Mouse (Mus musculus) MEL (cell line): ENCODE measurements at regions not wholly inside any gene's neighbourhood (a gene's known extent, or its start where the extent isn't known, plus 50 kb on each side); places are given as distances from the start of the nearest gene placed in this dataset.

ENCODE experiments used
- DNase-seq: peaks from one replicate; pipeline ENCODE4 v3.0.0; 2011; ENCODE audit warnings: low read depth, low spot score
- H3K27ac ChIP-seq: 2 replicates; pipeline ENCODE4 v1.5.1; 2012; ENCODE audit warnings: low read depth, mild to moderate bottlenecking, control low read depth, low read length, moderate library complexity; ENCODE audit not compliant: control insufficient read depth
- H3K27me3 ChIP-seq, 2 experiments: fragments of 150-350 bp in 1 of 2; sonication (generic) in 1 of 2; 2 replicates each; pipeline ENCODE4 v1.6.1; 2012; ENCODE audit warnings: low read length in 2 of 2, mild to moderate bottlenecking in 2 of 2, improper control_type of control experiment in 1 of 2, moderate library complexity in 1 of 2; ENCODE audit not compliant: insufficient read depth in 2 of 2, control insufficient read depth in 1 of 2
- H3K36me3 ChIP-seq, 2 experiments: 2 replicates each; pipeline ENCODE4 v1.6.1; 2012 to 2014; ENCODE audit warnings: low read length in 2 of 2, improper control_type of control experiment in 1 of 2, inconsistent platforms in 1 of 2, mild to moderate bottlenecking in 1 of 2; ENCODE audit not compliant: insufficient read depth in 2 of 2, control insufficient read depth in 1 of 2
- H3K4me1 ChIP-seq, 2 experiments: fragments of 150-350 bp in 1 of 2; sonication (generic) in 1 of 2; 2 replicates each; pipeline ENCODE4 v1.6.1; 2012; ENCODE audit warnings: low read length in 2 of 2, improper control_type of control experiment in 1 of 2, mild to moderate bottlenecking in 1 of 2; ENCODE audit not compliant: insufficient read depth in 2 of 2, control insufficient read depth in 1 of 2
- H3K4me3 ChIP-seq, 2 experiments: fragments of 150-350 bp in 1 of 2; sonication (generic) in 1 of 2; 2 replicates each; pipeline ENCODE4 v1.5.1; 2012; ENCODE audit warnings: low read depth in 2 of 2, low read length in 2 of 2, mild to moderate bottlenecking in 2 of 2, moderate library complexity in 2 of 2, control low read depth in 1 of 2, improper control_type of control experiment in 1 of 2; ENCODE audit not compliant: control insufficient read depth in 1 of 2, insufficient read depth in 1 of 2
- H3K79me2 ChIP-seq: 2 replicates; pipeline ENCODE4 v1.6.1; 2012; ENCODE audit warnings: mild to moderate bottlenecking, low read length, moderate library complexity; ENCODE audit not compliant: control insufficient read depth, poor library complexity, insufficient read depth
- H3K9ac ChIP-seq: 2 replicates; pipeline ENCODE4 v1.6.1; 2012; ENCODE audit warnings: low read depth, mild to moderate bottlenecking, control low read depth, low read length, moderate library complexity; ENCODE audit not compliant: control insufficient read depth, poor library complexity, severe bottlenecking
- H3K9me3 ChIP-seq: fragments of 150-350 bp; sonication (generic); replicated peaks from 2 replicates; pipeline ENCODE4 v1.6.1; 2012; ENCODE audit warnings: mild to moderate bottlenecking, low read length, improper control_type of control experiment, moderate library complexity; ENCODE audit not compliant: insufficient read depth
- CHD1 ChIP-seq: IDR thresholded peaks from 2 replicates; pipeline ENCODE4 v1.6.1; 2012; ENCODE audit warnings: low read depth, mild to moderate bottlenecking, inconsistent platforms, low read length, improper control_type of control experiment
- CHD2 ChIP-seq: IDR thresholded peaks from 2 replicates; pipeline ENCODE4 v1.6.1; 2011; ENCODE audit warnings: low read length, improper control_type of control experiment
- E2F4 ChIP-seq: IDR thresholded peaks from 2 replicates; pipeline ENCODE4 v1.6.1; 2011; ENCODE audit warnings: low read depth, low read length, improper control_type of control experiment, borderline replicate concordance
- ELF1 ChIP-seq: IDR thresholded peaks from 2 replicates; pipeline ENCODE4 v1.6.1; 2014; ENCODE audit warnings: low read depth, mild to moderate bottlenecking, inconsistent platforms, low read length, improper control_type of control experiment, moderate library complexity
- ETS1 ChIP-seq: IDR thresholded peaks from 2 replicates; pipeline ENCODE4 v1.6.1; 2012; ENCODE audit warnings: low read depth, mild to moderate bottlenecking, inconsistent platforms, low read length, improper control_type of control experiment, moderate library complexity
- GABPA ChIP-seq: IDR thresholded peaks from 2 replicates; pipeline ENCODE4 v1.6.1; 2012; ENCODE audit warnings: low read depth, mild to moderate bottlenecking, inconsistent platforms, low read length, improper control_type of control experiment, moderate library complexity
- MAZ ChIP-seq: IDR thresholded peaks from 2 replicates; pipeline ENCODE4 v1.6.1; 2012; ENCODE audit warnings: low read depth, mild to moderate bottlenecking, inconsistent platforms, low read length, improper control_type of control experiment
- MXI1 ChIP-seq: IDR thresholded peaks from 2 replicates; pipeline ENCODE4 v1.6.1; 2011; ENCODE audit warnings: mild to moderate bottlenecking, low read depth, low read length, improper control_type of control experiment
- MYC ChIP-seq: IDR thresholded peaks from 2 replicates; pipeline ENCODE4 v1.6.1; 2011; ENCODE audit warnings: low read depth, mild to moderate bottlenecking, low read length, improper control_type of control experiment, moderate library complexity
- NELFE ChIP-seq: IDR thresholded peaks from 2 replicates; pipeline ENCODE4 v1.6.1; 2011; ENCODE audit warnings: low read depth, low read length, improper control_type of control experiment
- NRF1 ChIP-seq: IDR thresholded peaks from 2 replicates; pipeline ENCODE4 v1.6.1; 2014; ENCODE audit warnings: low read depth, mild to moderate bottlenecking, inconsistent platforms, low read length, improper control_type of control experiment, moderate library complexity; ENCODE audit not compliant: poor library complexity, insufficient read depth, severe bottlenecking
- POLR2AphosphoS2 ChIP-seq: IDR thresholded peaks from 2 replicates; pipeline ENCODE4 v1.6.1; 2011; ENCODE audit warnings: low read length, improper control_type of control experiment
- RCOR1 ChIP-seq: IDR thresholded peaks from 2 replicates; pipeline ENCODE4 v1.6.1; 2012; ENCODE audit warnings: low read depth, mild to moderate bottlenecking, inconsistent platforms, low read length, improper control_type of control experiment
- TAL1 ChIP-seq: IDR thresholded peaks from 2 replicates; pipeline ENCODE4 v1.6.1; 2012; ENCODE audit warnings: mild to moderate bottlenecking, inconsistent platforms, low read length, moderate library complexity, mixed read lengths
- UBTF ChIP-seq: IDR thresholded peaks from 2 replicates; pipeline ENCODE4 v1.6.1; 2012; ENCODE audit warnings: low read depth, mild to moderate bottlenecking, inconsistent platforms, low read length, improper control_type of control experiment, moderate library complexity, borderline replicate concordance; ENCODE audit not compliant: insufficient read depth
- ZC3H11A ChIP-seq: IDR thresholded peaks from 2 replicates; pipeline ENCODE4 v1.6.1; 2012; ENCODE audit warnings: low read depth, mild to moderate bottlenecking, inconsistent platforms, low read length, improper control_type of control experiment
- ZKSCAN1 ChIP-seq: IDR thresholded peaks from 2 replicates; pipeline ENCODE4 v1.6.1; 2012; ENCODE audit warnings: low read depth, mild to moderate bottlenecking, inconsistent platforms, low read length, improper control_type of control experiment, moderate library complexity
- ZMIZ1 ChIP-seq: IDR thresholded peaks from 2 replicates; pipeline ENCODE4 v1.6.1; 2012; ENCODE audit warnings: low read depth, mild to moderate bottlenecking, inconsistent platforms, low read length, improper control_type of control experiment, moderate library complexity

DNA sequence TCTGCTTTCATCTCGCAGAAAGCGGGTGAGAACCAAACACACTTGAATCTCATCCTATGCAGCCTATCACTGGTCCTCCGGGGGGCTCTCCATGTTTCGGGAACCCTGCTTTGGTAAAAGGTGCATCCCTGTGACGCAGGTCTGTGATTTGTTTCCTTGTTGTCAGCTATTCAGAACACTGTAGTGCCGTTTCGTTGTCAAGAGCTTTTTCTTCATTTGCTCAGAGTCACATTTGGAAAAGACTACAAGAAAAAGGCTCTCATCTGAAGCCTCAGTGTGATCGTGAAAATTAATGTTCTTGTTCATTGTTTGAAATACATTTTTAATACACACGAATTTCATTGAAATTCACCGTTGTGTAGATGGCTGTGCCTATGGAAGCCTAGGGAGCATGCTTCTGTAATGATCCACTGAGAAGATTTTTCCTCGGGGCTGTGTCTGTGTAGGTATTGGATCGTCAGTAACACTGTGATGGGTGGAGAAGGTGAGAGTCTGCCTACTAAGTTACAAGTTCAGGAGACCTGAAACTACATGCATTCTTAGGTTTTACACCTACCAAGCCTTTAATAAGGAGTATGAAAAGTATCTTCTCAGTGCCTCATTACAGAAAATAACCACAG, 112.0 kb upstream of the Paqr3 start:
- Histone ChIP-seq H3K79me2 (no peaks in the 10 kb centered on the region), H3K27ac (no peak overlapping the region), H3K27me3 (no peaks in the 10 kb centered on the region; a peak in 1 of 4 replicates), H3K4me3 (no peak overlapping the region), H3K9ac (no peak overlapping the region), H3K4me1 (no peaks in the 10 kb centered on the region), H3K9me3 (no peaks in the 10 kb centered on the region), H3K36me3 (no peaks in the 10 kb centered on the region)
- no peak for TF ChIP-seq MAZ
- TF ChIP-seq RCOR1: no peak
- TF ChIP-seq MYC: no peak
- DNase-seq: no peak

GRCm38 (mm10) chr5:97222489-97223237, 111.3 kb upstream of the Paqr3 start:
- H3K9ac ChIP-seq: no peak overlapping the region
- no peak for TF ChIP-seq E2F4
- no peak for TF ChIP-seq CHD1
- TF ChIP-seq POLR2AphosphoS2: no peak
- no peak for TF ChIP-seq GABPA
- no peak for TF ChIP-seq ZC3H11A
- no peak for TF ChIP-seq UBTF
- TF ChIP-seq ELF1: no peak
- TF ChIP-seq MAZ: no peak
- TF ChIP-seq NELFE: no peak
- no peak for TF ChIP-seq NRF1
- TF ChIP-seq CHD2: no peak
- TF ChIP-seq ZKSCAN1: no peak
- no peak for TF ChIP-seq ETS1
- TF ChIP-seq ZMIZ1: no peak
- no peak for TF ChIP-seq MXI1
- no peak for TF ChIP-seq TAL1
- no peaks in the 10 kb centered on the region; a peak in 1 of 4 replicates for H3K27me3 ChIP-seq
- no peaks in the 10 kb centered on the region for H3K9me3 ChIP-seq
- no peak overlapping the region for H3K4me3 ChIP-seq
- no peak for DNase-seq
- H3K4me1 ChIP-seq: no peaks in the 10 kb centered on the region
- no peak overlapping the region for H3K27ac ChIP-seq
- no peaks in the 10 kb centered on the region for H3K79me2 ChIP-seq
- no peaks in the 10 kb centered on the region for H3K36me3 ChIP-seq
